Comparison of ENCODE assay signal across 9 mouse cellular contexts in genomic region chr11:98328031-98328370, GRCm38 (mm10). TPM values are rescaled to one million over a fixed set of nuclear protein-coding genes. Genes with fewer than 3 reads are reported as not detected.
DNase-seq lines count a peak whose midpoint lies in the region; ATAC-seq and TF ChIP-seq lines count a peak whose summit lies in the region.
"Had no signal": no experiment of that assay in that cellular context is flagged by ENCODE, and none has a peak within 500 bp of the region (broad histone marks: within the 10 kb centered on the region; RNA-seq: fewer than 3 reads in every experiment).

No protein-coding gene starts in this region.

- peak overlapping the region; percentile 52 for H3K4me3 ChIP-seq in heart, embryonic 10.5 days
- H3K4me3 ChIP-seq in ES-E14 (ENCODE audit: insufficient read depth in 1 of 2, low read depth in 1 of 2, low read length in 2 of 2, poor library complexity in 1 of 2, severe bottlenecking in 1 of 2) = peak overlapping the region; percentile 47 to 56; a peak in 2 of 4 replicates
- peak overlapping the region; percentile 59 for H3K4me3 ChIP-seq in forebrain, embryonic 16.5 days (replicated peaks; ENCODE audit: low read length)
- H3K4me3 ChIP-seq in liver, postnatal 0 days (ENCODE audit: low read depth, low read length) = peak overlapping the region; percentile 31

- peaks cover 23% of the 10 kb centered on the region for H3K4me1 ChIP-seq in heart, embryonic 10.5 days
- H3K4me1 ChIP-seq in ES-E14 (ENCODE audit: control insufficient read depth in 2 of 2, insufficient read depth in 2 of 2, low read length in 2 of 2, poor library complexity in 1 of 2) = peaks cover 0 to 4% of the 10 kb centered on the region in 2 experiments; a peak in 1 of 4 replicates
- H3K4me1 ChIP-seq in forebrain, embryonic 16.5 days (replicated peaks; ENCODE audit: control insufficient read depth, insufficient read depth, low read length) = peaks cover 33% of the 10 kb centered on the region
- peaks cover 15% of the 10 kb centered on the region; the same call in 1 of the 2 replicates for H3K4me1 ChIP-seq in liver, postnatal 0 days (ENCODE audit: insufficient read depth)

- in situ Hi-C loops in ES-E14 (cut with MboI; ENCODE audit: low sequenced_read_pairs in 2 of 2, unreplicated experiment in 2 of 2) = no loop called here

- H3K27me3 ChIP-seq in heart, embryonic 10.5 days (ENCODE audit: insufficient read depth, poor library complexity, severe bottlenecking) = peaks cover 99% of the 10 kb centered on the region
- H3K27me3 ChIP-seq in forebrain, embryonic 16.5 days (replicated peaks; ENCODE audit: control insufficient read depth, insufficient read depth, low read length) = peaks cover 43% of the 10 kb centered on the region
- H3K27me3 ChIP-seq in liver, postnatal 0 days (ENCODE audit: insufficient read depth, low read length) = peaks cover 99% of the 10 kb centered on the region

- no peak for DNase-seq in heart, embryonic 10.5 days (ENCODE audit: low spot score)
- DNase-seq in heart, adult 11 months = no peak
- DNase-seq in ES-E14 (ENCODE audit: low read depth, low spot score) = no peak
- DNase-seq in liver, postnatal 0 days = no peak
- no peak for DNase-seq in gastrocnemius, postnatal 25 days
- no peak for DNase-seq in layer of hippocampus, adult 11-12 months (ENCODE audit: low spot score)
- DNase-seq in urinary bladder, postnatal 14 days (ENCODE audit: low spot score) = no peak

- no peak for TF ChIP-seq EP300 in liver, postnatal 0 days (IDR thresholded peaks at IDR 0.05; ENCODE audit: low read depth)

- no peaks in the 10 kb centered on the region for H3K36me3 ChIP-seq in heart, embryonic 10.5 days
- no peaks in the 10 kb centered on the region for H3K36me3 ChIP-seq in ES-E14 (ENCODE audit: control insufficient read depth, insufficient read depth, low read length, poor library complexity, severe bottlenecking)
- H3K36me3 ChIP-seq in forebrain, embryonic 16.5 days (ENCODE audit: control insufficient read depth, insufficient read depth) = no peaks in the 10 kb centered on the region
- no peaks in the 10 kb centered on the region for H3K36me3 ChIP-seq in liver, postnatal 0 days (replicated peaks; ENCODE audit: insufficient read depth, low read length)

- ATAC-seq in forebrain, embryonic 16.5 days = no peak
- no peak for ATAC-seq in liver, postnatal 0 days

- H3K4me2 ChIP-seq in forebrain, embryonic 16.5 days (ENCODE audit: low read length) = peak overlapping the region; percentile 64
- H3K4me2 ChIP-seq in liver, postnatal 0 days (ENCODE audit: low read depth, low read length) = peak overlapping the region; percentile 42

- no peak overlapping the region for H3K9ac ChIP-seq in ES-E14 (ENCODE audit: insufficient read depth, low read depth, low read length, poor library complexity, severe bottlenecking)
- peak overlapping the region; percentile 82 for H3K9ac ChIP-seq in forebrain, embryonic 16.5 days (replicated peaks; ENCODE audit: low read depth, low read length)
- H3K9ac ChIP-seq in liver, postnatal 0 days (replicated peaks) = no peak overlapping the region

- WGBS in heart, embryonic 10.5 days = under 1% methylated on average over 35 of the region's 35 CpGs
- WGBS in forebrain, embryonic 16.5 days = under 1% methylated on average over 31 of the region's 35 CpGs
- 2% methylated on average over 31 of the region's 35 CpGs for WGBS in liver, postnatal 0 days (ENCODE audit: insufficient replicate concordance)

- H3K27ac ChIP-seq in heart, embryonic 10.5 days = no peak overlapping the region
- no peak overlapping the region for H3K27ac ChIP-seq in ES-E14 (ENCODE audit: insufficient read depth, low read depth, low read length, poor library complexity, severe bottlenecking)
- H3K27ac ChIP-seq in forebrain, embryonic 16.5 days (ENCODE audit: low read length) = peak overlapping the region; percentile 99
- no peak overlapping the region for H3K27ac ChIP-seq in liver, postnatal 0 days (ENCODE audit: low read depth)

- H3K9me3 ChIP-seq in heart, embryonic 10.5 days = no peaks in the 10 kb centered on the region
- no peaks in the 10 kb centered on the region for H3K9me3 ChIP-seq in ES-E14 (ENCODE audit: control insufficient read depth, insufficient read depth, low read depth, low read length)
- H3K9me3 ChIP-seq in forebrain, embryonic 16.5 days (ENCODE audit: control insufficient read depth, low read length) = no peaks in the 10 kb centered on the region
- H3K9me3 ChIP-seq in liver, postnatal 0 days (ENCODE audit: low read length) = no peaks in the 10 kb centered on the region

- TF ChIP-seq CTCF in liver, postnatal 0 days (IDR thresholded peaks at IDR 0.05; ENCODE audit: low read depth) = no peak

TF ChIP-seq in ES-E14, 5 proteins besides CTCF, POLR2A, EP300 and RAD21:
- no peak for TF ChIP-seq CHD2 (IDR thresholded peaks at IDR 0.05; ENCODE audit: low read depth, low read length)
- TF ChIP-seq HCFC1 (IDR thresholded peaks at IDR 0.05; ENCODE audit: borderline replicate concordance, insufficient read depth, low read length) = no peak
- TF ChIP-seq ZC3H11A (IDR thresholded peaks at IDR 0.05; ENCODE audit: borderline replicate concordance, low read depth, low read length) = no peak
- TF ChIP-seq MAFK (IDR thresholded peaks at IDR 0.05; ENCODE audit: insufficient read depth, low read depth, low read length) = no peak
- no peak for TF ChIP-seq ZNF384 (IDR thresholded peaks at IDR 0.05; ENCODE audit: low read depth, low read length)

RNA-seq across cellular contexts. Expression of gene Neurod2, which starts 1.4 kb away (rescaled TPM):
- not detected in 2 replicates for polyA plus RNA-seq in heart, embryonic 10.5 days (2016; fragmentation: Nextera tagmentation; extraction: Ambion mirVana)
- not detected in 2 replicates for total RNA-seq in ES-E14 (2012; rRNA removed)
- 110 and 133 TPM in 2 replicates for polyA plus RNA-seq in forebrain, embryonic 16.5 days (2015; fragmentation: Nextera tagmentation; extraction: Ambion mirVana)
- not detected in 2 replicates for polyA plus RNA-seq in liver, postnatal 0 days (2015; fragmentation: Nextera tagmentation; extraction: Ambion mirVana)
- not detected for total RNA-seq in gastrocnemius, postnatal 25 days (2021)
- polyA plus RNA-seq: spleen, adult 2 months had no signal

RNA-seq across cellular contexts. Expression of gene Ppp1r1b, which starts 20.2 kb away (rescaled TPM):
- 8.1 and 20.1 TPM in 2 replicates for polyA plus RNA-seq in heart, embryonic 10.5 days (2016; fragmentation: Nextera tagmentation; extraction: Ambion mirVana)
- 0.22 and 0.79 TPM in 2 replicates for total RNA-seq in ES-E14 (2012; rRNA removed)
- polyA plus RNA-seq in forebrain, embryonic 16.5 days (2015; fragmentation: Nextera tagmentation; extraction: Ambion mirVana) = 69.7 and 72.4 TPM in 2 replicates
- 5.4 and 6.6 TPM in 2 replicates for polyA plus RNA-seq in liver, postnatal 0 days (2015; fragmentation: Nextera tagmentation; extraction: Ambion mirVana)
- total RNA-seq in gastrocnemius, postnatal 25 days (2021) = under 1 TPM in 1 of 2 experiments, not detected in 1; 0.35 TPM

RNA-seq across cellular contexts. Expression of gene Stard3, which starts 30.2 kb away (rescaled TPM):
- 51.0 and 53.0 TPM in 2 replicates for polyA plus RNA-seq in heart, embryonic 10.5 days (2016; fragmentation: Nextera tagmentation; extraction: Ambion mirVana)
- 40.2 and 59.8 TPM in 2 replicates for total RNA-seq in ES-E14 (2012; rRNA removed)
- 52.8 and 56.3 TPM in 2 replicates for polyA plus RNA-seq in forebrain, embryonic 16.5 days (2015; fragmentation: Nextera tagmentation; extraction: Ambion mirVana)
- 14.5 and 15.4 TPM in 2 replicates for polyA plus RNA-seq in liver, postnatal 0 days (2015; fragmentation: Nextera tagmentation; extraction: Ambion mirVana)
- 10 to 100 TPM in 1 of 2 experiments, 1 to 10 TPM in 1; 9.6 to 11.8 TPM for total RNA-seq in gastrocnemius, postnatal 25 days (2021)

RNA-seq across cellular contexts. Expression of gene Tcap, which starts 55.6 kb away (rescaled TPM):
- polyA plus RNA-seq in heart, embryonic 10.5 days (2016; fragmentation: Nextera tagmentation; extraction: Ambion mirVana) = 86.0 and 159 TPM in 2 replicates
- 0.26 and 0.45 TPM in 2 replicates for total RNA-seq in ES-E14 (2012; rRNA removed)
- 0.23 and 0.26 TPM in 2 replicates for polyA plus RNA-seq in forebrain, embryonic 16.5 days (2015; fragmentation: Nextera tagmentation; extraction: Ambion mirVana)
- 0.26 and 6.0 TPM in 2 replicates for polyA plus RNA-seq in liver, postnatal 0 days (2015; fragmentation: Nextera tagmentation; extraction: Ambion mirVana)
- 1,000 to 10,000 TPM; 2,256 to 3,626 TPM for total RNA-seq in gastrocnemius, postnatal 25 days (2021)

RNA-seq across cellular contexts. Expression of gene Pnmt, which starts 58.2 kb away (rescaled TPM):
- polyA plus RNA-seq in heart, embryonic 10.5 days (2016; fragmentation: Nextera tagmentation; extraction: Ambion mirVana) = 5.0 and 5.1 TPM in 2 replicates
- total RNA-seq in ES-E14 (2012; rRNA removed) = 0.36 TPM in 1 of 2 replicates, not detected in the other
- polyA plus RNA-seq in forebrain, embryonic 16.5 days (2015; fragmentation: Nextera tagmentation; extraction: Ambion mirVana) = 0.21 and 0.86 TPM in 2 replicates
- not detected in 2 replicates for polyA plus RNA-seq in liver, postnatal 0 days (2015; fragmentation: Nextera tagmentation; extraction: Ambion mirVana)
- 1 to 10 TPM in 1 of 2 experiments, under 1 TPM in 1; 0.87 to 2.9 TPM for total RNA-seq in gastrocnemius, postnatal 25 days (2021)
- polyA plus RNA-seq: spleen, adult 2 months had no signal

Comparison
In these comparisons a context has a peak if more than half of its experiments do, and no peak if none do; other contexts are left out.
1. RNA of gene Neurod2, which starts 1.4 kb away (polyA plus RNA-seq): 110 to 133 TPM in forebrain, embryonic 16.5 days; not detected in heart, embryonic 10.5 days and not detected in liver, postnatal 0 days; every median in the first group is over 100 times any median in the second.
2. Peak in every context shown above with its lines, with median percentiles within 50 percentile points of each other: H3K4me3 ChIP-seq.